Mouse (Mus musculus): ENCODE measurements at regions not wholly inside any gene's neighbourhood (a gene's known extent, or its start where the extent isn't known, plus 50 kb on each side); places are given as distances from the start of the nearest gene placed in this dataset.

DNA sequence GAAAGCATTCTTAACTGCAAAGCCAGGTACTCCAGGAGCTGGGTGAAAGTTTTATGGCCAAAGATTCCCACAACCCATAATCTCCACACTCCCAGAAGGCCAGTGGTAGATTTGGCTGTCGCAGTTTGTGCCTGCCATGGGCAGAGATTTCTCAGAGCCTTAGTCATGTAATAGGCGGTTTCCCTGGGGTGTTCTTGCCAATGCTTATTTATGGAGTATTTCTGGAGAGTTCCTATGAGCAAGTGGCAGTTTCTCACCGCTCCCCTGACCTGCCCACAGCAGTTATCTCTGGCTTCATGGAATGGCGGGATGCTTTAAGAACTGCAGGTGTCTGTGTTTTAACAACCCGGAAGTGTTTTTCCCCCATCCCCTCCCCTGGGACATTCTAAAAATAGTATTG, 179.8 kb downstream of the 4933412E24Rik start:
- no peak for DNase-seq (ENCODE audit: low spot score)

DNA sequence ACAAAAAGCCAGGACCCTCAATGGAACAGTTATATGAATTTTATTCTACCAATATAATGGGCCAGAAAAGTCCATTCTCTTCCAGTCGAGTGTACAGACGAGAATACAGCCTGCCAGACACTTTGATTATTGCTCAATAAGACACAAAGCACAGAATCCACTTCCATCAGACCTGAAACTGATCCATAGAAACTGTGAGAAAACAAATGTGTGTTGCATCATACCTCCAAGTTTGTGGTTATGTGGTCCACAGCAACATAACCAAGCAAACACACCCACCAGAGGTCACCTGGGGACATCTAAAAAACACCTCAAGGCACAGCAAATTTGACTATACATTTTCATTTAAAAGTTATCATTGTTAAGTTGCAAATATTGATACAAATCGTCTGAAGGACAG, 183.2 kb downstream of the 4933412E24Rik start:
- no peak for DNase-seq (ENCODE audit: low spot score)

DNA sequence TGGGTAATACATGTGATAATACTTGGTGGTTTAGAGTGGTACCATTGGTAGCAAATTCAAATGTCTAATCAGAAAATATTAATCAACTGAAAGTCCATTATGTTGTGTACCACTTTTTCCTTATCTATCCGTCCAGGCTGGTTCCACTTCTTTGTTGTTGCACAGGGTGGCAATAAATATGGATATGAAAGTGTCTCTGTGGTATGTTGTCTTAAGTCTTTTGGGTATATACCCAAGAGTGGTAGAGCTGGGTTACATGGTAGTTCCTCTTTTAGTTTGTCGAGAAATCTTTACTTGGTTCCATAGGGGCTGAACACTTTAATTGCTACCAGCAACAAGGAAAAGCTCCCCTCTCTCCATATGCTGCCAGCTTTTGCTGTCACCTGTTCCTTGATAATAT, 184.9 kb downstream of the 4933412E24Rik start:
- DNase-seq (ENCODE audit: low spot score): no peak

DNA sequence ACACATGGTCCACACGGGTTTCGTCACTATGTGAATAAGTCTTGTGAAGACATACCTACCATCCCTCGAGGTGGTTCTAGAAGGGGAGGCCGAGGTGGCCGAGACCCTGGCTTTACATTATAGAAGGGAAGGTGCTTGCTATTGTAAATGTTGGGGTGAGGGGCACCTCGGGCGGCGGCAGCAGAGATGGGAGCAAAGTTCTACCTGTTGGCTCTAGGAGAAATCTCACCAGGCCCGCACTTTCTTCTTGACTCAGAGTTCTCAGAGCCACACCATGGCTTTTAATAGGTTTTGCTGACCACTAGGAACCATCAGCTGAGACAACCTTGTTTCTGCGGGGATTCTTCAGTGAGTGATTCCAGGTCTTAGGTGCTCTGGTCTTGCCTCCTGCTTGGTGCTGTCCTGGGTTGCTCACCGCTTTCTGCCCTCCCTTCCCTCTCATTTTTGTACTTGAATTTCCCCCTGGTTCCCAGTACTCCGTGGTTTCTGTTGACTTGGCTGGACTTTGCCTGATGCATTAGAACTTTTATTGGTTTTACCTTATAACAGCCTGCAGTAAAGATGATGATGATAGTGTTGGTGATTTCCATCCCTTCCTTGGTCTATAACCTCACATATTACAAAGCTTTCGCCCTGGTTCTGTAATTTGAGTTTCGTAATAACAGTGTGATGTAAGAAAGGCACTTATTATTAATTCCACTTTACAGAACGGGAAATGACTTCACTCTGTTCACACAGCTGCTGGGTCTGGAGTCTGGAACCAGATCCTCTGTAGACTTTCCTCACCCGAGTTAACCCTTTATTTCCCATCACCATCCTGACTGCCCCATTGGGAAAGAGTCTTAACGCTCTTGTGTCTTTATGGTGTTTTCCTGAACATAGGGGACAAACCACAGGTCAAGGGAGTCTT, 185.6 kb downstream of the 4933412E24Rik start:
- DNase-seq (ENCODE audit: low spot score): no peak

DNA sequence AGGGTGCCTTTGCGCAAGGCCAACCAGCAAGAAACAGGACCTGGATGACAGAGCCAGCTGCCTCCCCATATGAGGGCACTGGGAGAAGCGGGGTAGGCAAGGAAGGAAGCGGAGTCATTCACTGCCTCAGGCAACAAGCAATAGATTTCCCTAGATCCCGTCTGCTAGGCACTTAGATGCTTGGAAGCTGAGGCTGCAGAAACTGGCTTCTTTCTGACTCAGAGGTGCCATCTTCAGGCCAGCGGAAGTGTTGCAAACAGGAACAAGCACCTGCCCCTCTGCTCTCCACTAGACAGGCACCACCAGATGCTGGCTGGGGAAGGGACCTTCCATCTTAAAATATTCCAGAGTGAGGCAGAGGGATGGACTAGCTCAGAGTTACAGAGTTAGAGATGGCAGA, 188.0 kb downstream of the 4933412E24Rik start:
- DNase-seq (ENCODE audit: low spot score): peak; percentile 11

DNA sequence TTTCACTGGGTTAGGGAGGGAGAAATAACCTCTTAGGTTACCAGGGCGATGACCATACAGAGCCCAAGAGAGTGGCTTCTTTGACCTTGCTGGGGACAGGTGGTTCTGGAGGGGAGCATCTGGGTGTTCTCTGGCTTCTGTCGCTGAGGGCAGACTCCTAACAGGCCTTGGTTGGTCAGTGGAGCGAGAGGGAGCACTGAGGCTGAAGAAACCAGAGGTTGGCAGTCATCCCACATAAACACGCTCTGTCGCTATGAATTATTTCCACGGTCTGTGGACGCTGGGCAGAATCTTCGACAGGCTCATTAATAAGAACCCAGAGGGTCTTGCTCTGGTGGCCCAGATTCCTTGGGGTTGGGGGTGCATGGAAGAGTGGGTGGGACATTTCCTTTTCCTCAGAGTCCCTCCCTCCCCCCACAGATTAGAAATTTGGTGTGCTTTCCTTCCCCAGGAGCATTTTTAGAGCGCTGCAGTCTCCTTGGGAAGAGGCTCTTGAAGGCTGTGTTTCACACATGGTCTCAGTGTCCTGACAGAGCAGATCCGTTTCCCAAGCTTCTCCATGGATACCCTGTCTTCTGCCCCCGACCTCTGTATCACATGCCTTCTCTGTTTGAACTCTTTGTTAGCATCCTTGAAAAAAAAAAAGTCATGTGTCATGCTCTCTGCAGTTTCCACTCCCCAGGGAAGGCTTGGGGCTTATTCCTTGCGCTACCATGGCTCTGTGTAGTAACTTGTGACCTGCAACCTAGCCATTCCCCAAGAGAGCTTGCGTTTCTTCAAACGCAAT, 190.1 kb downstream of the 4933412E24Rik start:
- no peak for DNase-seq (ENCODE audit: low spot score)

DNA sequence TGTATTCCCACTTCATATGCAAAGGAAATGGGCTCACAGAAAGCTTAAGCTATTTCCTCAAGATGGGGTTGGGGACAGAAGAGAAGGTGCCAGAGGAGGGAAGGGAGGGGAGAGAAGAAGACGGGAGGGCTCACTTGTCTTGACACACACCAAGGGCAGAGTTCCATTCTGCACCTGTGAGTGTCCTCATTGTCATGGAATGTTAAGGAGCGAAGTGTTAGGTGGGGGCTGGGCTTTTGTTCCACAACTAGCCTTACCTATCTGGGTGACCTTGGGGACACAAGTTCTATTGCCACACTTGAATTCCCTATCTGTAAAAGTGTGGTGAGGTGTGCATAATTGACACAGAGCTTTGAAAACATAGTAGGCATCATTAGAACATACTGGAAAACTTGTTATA, 192.5 kb downstream of the 4933412E24Rik start:
- DNase-seq (ENCODE audit: low spot score): no peak

DNA sequence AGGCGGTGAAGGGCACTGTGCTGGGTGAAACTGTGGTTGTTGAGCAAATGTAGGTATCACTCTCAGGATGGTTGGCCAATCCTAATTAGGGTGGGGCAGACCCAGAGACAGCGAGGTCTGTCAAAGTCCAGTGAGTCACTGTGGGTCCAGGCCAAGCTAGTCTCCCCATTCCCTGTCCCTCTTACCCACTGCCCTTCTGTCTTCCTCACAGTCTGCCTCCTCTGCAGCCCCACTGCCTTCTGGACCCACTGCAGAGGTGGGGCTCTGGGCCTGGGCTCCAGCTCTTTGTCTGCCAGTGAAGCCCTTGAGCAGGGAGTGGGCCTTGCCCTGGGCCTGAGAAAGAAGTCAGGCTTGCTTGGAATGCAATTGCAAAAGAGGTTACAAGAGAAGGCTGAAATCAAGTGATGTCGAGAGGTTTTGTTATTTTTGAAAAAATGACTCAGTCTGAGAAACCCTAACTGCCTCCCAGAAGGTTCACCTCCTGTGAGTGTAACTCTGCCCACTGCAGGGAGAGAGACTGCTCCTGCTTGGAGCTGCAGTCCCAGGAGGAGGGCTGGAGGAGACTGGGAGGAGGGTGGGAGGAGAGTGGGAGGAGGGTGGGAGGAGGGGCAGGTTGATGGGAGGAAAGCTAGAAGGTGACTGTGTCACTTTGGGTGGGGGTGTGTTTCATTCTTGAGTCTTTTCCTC, 193.3 kb downstream of the 4933412E24Rik start:
- no peak for DNase-seq (ENCODE audit: low spot score)

DNA sequence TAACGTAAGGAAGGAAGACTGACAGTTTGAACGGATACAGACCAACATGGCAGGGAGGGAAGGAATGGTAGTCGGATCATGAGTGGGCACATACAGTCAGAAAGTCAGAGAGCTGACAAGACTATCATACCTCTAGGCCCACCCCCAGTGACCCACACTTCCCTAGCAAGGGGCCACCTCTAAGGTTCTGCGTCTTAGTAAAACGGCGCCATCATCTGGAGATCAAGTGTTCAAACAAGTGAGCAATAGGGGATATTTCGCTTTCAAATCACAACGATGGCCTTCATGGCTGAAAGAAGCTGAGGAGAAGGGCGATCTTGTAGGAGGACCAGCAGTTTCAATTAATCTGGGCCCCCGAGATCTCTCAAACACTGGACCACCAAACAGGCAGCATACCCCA, 196.1 kb downstream of the 4933412E24Rik start:
- no peak for DNase-seq (ENCODE audit: low spot score)

DNA sequence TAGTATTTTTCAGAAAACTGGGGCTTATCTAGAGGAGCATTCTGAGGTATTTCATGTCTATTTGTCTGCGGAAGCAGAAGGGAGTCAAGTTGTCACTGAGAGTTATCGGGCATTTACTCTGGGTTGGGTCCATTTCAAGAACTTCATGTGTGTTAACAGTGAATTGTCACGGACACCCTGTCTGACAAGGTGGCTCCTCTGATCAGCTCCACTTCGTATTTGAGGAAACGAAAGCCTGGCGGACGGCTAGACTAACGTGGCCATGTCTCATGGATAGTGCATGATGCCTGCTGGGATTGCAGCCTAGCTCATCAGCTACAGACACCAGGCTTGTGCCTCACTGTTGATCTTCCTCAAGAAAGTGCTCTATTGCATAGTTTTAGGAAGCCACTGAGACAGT, 200.4 kb downstream of the 4933412E24Rik start:
- no peak for DNase-seq (ENCODE audit: low spot score)

DNA sequence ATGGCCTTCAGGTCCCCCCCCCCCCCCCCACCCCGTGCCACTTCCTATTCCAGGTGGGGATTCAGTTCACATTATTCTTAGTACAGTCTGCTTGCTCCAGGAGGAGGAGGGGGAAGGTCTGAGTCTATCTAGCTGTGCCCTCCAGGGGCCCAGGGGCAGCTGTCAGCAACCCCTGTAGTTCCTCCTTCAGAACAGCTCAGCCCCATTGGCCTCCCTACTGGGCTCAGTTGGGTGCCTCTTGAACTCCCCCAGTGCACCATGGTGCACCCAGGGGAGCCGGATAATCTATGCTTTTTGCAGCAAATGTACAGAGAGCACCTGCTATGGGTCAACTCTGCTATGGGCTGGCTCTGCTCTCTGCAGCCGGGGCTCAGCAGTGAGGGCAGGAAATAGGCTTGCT, 204.8 kb downstream of the 4933412E24Rik start:
- no peak for DNase-seq (ENCODE audit: low spot score)

DNA sequence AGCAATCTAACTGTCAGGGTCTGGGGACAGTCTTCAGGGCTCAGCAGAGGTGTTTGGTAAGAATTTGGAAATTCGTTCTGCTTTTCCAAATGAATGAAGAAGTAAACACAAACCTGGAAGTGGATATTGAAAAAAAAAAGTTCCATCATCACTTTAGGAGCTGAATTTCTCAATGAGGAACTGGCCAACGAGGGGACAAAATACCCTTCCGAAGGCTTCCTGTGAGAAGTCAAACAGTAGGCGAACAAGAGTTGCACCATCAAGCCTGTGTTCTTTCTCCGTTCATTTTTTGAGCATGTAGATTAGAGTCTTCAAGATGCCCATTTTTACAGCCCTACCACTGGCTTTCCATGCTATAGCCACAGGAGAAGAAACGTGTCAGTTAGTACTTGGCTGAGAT, 207.1 kb downstream of the 4933412E24Rik start:
- DNase-seq (ENCODE audit: low spot score): no peak

DNA sequence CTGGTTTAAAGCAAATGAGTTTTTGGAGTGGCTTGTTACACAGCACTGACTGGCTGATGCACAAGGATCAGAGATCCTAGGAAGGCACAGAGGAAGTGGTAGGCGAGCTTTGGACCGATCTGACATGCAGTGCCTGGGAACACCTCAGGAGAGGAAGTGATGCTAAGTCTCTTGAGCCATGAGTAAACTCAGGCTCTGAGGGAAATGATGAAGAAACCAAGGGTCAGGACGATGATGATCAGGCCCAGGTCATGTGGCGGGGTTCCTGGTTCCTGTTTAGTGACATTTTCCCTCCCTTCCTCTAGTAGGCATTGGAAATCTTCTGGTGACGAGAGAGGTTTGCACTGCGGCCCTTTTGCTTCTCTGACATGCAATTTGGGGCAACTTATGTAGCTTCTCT, 208.7 kb downstream of the 4933412E24Rik start:
- DNase-seq (ENCODE audit: low spot score): no peak

DNA sequence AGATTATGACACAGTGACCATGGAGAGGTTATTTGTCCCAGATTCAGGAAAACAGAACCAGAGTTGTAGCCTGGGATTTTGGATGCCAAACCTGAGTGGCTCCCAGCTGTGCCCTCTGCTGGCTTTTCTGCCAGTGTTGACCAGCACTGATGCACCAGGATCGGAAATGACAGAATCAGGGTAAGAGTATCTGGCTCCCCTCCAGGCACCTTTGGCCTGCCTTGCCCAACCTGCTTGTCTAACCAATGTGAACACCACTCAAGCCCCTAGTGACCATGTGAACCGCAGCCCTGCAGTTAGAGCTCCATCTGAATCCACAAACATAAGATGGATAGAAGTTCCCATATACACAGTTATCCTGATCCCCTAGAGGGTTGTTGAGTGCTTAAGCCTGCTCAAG, 210.6 kb downstream of the 4933412E24Rik start:
- no peak for DNase-seq (ENCODE audit: low spot score)

DNA sequence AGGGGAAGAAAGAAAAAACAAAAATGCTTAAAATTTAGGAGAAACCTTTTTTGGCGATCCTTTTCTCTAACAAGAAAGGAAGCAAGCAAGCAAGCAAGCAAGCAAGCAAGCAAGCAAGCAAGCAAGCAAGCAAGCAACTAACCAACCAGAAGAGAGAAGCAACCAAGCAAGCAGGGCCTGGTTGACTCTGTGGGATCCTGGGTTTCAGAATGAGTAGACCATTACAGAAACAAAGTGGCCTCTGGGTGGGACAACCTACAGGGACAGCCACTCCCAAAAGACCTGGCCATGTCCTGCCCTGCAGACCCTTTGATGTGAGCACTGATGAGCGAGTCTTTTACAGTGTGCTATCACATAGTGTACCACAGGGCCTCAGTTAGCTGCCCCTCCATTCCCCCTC, 211.6 kb downstream of the 4933412E24Rik start:
- DNase-seq (ENCODE audit: low spot score): no peak

DNA sequence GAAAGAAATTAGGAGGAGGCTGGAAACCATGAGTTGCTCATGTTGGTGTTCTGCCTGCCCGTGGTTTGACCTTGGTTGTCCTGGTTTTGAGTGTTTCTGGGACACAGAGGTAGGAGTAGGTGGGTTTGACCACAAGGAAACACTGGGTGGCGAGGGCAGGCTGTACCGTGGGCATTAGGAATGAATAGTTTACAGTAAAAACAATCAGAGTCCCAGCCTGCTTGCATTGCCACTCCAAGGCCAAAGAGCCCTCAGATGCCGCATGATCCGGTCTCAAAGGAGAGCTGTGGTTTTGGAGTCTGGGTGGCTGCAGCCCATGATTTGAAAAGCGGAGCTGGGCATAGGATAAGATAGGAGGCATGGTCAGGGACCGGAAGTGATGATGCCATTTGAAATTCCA, 212.0 kb downstream of the 4933412E24Rik start:
- no peak for DNase-seq (ENCODE audit: low spot score)

DNA sequence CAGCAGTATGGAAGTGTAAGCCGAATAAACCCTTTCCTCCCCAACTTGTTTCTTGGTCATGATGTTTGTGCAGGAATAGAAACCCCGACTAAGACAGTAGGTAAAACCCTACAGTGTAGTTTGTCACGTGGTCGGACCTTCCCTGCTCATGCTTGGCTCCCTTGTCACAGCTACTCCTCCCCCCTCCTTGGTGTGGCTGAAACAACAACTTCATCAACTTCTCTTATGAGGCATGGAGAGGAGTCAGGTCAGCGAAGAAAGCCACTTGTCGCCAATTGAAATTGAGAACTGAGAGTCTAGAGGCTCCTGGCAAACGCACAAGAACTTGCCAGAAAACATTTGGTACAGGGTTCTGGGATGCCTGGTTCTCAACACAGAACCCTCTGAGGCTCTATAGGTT, 214.1 kb downstream of the 4933412E24Rik start:
- no peak for DNase-seq (ENCODE audit: low spot score)

DNA sequence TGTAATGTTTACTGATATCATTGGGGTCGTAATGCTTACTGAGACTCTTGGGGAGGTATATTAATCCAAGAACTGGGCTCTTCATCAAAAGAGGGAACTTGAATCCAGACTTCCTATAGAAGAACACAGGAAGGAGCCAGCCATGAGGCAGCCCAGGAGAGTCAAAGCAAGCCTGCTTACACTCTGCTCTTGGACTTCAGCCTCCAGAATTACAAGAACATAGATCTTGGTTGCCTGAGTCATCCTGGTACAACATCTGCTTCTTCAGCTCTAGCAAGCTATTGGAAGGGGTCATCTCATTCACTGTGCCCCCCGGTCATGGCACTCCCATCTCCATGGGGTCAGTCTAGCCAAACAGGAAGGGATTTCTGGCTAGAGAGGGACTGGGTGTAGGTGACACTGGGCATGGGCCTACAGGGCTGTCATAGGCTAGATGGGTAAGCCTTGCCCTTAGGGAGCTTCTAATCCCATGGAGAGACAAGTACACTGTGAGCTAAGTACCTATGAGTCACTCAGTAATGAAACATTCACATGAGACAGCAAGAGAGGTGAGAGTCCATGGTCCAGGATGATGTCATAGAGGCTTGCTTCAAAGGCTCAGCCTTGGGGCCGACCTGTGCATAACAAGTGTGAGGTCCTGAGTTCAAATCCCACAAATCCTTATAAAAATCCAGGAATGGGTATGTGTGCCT, 217.1 kb downstream of the 4933412E24Rik start:
- no peak for DNase-seq (ENCODE audit: low spot score)

DNA sequence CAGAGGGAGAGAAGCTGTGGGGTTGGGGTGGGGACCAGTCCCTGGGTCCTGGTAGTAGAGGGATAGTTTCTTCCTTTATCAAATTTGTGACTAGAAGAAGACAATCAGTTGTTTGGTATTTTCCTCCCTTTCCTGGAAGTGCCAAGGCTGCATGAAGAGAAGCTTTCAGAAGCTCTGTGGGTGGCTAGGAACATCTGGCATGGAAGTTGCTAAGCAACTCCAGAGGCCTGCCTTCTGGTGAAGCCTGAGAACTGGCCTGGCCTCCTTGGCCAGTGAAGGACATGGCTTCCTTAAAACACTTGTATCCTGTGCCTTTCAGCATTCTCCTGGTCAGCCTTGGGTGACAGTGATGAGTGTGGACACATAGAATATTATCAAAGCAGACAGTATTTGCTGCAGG, 217.9 kb downstream of the 4933412E24Rik start:
- DNase-seq (ENCODE audit: low spot score): no peak

DNA sequence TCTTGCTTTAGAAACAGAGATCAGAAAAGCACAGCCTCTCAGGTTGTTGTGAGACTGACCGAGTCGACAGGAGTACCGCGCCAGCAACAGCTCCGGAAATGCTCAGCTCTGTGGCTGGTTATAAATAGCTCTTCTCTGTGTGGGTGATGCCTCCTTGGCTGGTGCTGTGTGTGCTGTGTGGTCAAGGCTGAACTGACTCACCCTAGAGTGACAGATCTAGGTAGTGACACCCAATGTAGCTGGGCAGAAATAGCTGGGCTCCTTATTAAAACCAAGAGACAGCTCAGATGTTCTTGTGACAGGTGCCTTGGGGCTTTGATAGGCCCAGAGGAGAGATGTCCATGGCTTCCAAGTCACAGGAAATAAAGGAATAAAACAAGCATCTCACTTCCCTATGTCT, 220.7 kb downstream of the 4933412E24Rik start:
- no peak for DNase-seq (ENCODE audit: low spot score)

DNA sequence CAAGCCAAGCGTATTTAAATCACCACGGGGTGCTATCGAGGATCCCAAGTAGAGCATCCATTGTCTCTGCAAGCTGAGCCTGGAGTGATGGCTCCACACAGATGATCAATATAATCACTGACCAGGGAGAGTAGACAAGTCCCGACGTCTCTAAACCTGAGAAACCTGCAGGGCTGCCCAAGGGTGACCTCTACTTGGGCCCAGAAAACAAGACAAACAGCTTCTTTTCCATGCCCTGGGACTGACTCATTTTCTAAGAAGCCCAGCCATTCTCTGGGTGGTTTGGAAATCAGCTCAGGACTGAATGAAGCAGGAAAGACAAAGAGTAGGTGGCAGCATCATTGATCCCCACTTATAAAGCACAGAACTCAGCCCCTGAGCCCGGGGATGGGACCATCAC, 221.5 kb downstream of the 4933412E24Rik start:
- no peak for DNase-seq (ENCODE audit: low spot score)
